Mouse (Mus musculus) layer of hippocampus, adult 8-10 months (tissue): Measurements from ENCODE around the gene Sf3a1. TPM values are rescaled to one million over a fixed set of nuclear protein-coding genes. Genes with fewer than 3 reads are reported as not detected.
"Not testable (repeated sequence)": the region's sequence is repeated elsewhere in the genome, so short reads cannot be mapped to it uniquely, and the experiment has no call there.

Source experiments
- DNase-seq, 2 experiments: peaks; one replicate each; pipeline ENCODE4 v3.0.0; 2022; ENCODE audit warnings: low spot score in 2 of 2
- total RNA-seq, 4 experiments: library from RNA; stranded (reverse); gene quantifications; 2 replicates each; pipeline ENCODE4 v1.2.4; 2022

Gene Sf3a1
- total RNA-seq, result 10 to 100 TPM; 57.6 to 66.7 (median 63.6) TPM

DNA sequence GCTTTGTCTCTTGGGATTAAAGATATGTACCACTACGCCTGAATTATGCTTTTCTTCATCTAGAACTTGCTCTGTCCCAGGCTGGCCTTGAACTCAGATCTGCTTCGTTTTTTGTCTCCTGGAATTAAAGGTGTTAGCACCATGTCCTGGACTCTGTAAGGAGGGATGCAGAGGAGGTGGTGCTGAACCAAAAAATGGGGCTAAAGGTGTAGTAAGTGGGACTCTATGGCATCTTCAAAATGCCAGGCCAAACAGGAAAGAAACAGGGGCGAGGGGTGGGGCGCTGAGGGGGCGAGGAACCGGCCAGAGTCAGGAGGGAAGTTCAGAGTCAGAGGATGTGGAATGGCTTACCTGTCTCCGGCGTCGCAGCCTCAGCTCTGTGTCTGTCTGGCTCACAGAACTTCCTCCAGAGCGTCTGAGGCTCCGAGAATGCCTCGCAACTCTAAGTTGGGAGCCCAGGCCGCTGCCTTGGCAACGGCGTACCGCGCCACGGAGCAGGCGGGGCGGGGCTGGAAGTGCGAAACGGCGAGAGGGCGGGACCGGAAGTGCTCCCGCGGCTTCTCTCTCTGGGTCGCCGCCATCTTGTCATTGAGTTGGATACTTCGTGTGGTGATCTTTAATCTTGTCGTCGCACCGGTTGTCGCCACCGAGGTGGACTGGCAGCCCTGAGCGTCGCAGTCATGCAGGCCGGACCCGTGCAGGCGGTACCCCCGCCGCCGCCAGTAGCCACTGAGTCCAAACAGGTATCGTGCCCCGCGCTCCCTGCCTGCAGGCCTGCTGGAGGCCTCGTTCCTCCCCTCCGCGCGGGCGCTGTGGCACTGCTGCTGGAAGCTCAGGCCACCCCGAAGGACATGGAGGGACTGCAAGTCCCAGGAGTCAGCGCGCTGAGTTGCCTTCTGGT lies at the start of gene Sf3a1, which contains the start of gene Ccdc157:
Gene Sf3a1 (plus strand): TSS at position 543 of the 901 bp plus-strand sequence.
Gene Ccdc157 (minus strand): TSS at position 486 of the 901 bp plus-strand sequence.
- DNase-seq, result peak; percentile 90 to 91

DNA sequence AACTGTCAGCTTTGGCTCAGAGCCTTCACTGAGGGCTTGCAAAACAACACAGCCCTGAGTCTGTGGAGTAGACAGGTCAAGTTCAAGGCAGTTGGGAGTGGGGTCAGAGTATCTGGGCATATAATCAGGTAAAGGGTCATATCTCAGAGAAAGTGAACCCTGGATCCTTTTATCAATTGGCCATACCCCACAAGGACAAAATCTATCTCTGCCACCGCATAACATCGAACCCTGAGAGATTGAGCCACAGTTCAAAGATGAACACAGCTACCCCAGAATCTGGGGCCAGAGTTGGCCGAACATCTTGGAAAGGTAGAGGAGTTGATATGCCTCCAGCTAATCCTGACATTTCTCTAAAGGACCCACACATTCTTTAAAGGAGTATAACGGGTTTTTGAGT lies 48.1 kb upstream of the Sf3a1 start:
- DNase-seq, result no peak

- peak in 1 of 2 experiments; percentile 3 for DNase-seq
These were observed 47.3 kb upstream of the Sf3a1 start for GRCm38 (mm10) chr11:4112861-4113260.

DNA sequence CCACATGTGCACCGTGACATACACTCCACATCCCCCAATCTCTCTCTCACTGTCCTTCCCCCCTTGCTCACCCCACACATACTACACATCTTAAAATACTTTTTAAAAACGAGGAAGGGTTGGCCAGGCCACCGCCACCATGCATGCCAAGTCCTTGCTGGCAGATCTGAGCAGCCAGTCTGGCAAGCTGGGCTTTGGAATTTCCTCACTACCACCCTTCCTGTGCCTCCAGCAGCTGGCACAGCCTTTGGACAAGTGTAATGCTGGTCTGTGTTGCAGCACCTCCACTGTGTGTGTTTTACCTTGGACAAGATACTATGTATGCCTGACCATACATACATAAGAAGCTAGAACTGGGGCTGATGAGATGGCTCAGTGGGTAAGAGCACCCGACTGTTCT lies 46.7 kb upstream of the Sf3a1 start:
- peak in 1 of 2 experiments; percentile 15 for DNase-seq

GRCm38 (mm10) chr11:4113970-4114369 lies 46.2 kb upstream of the Sf3a1 start:
- no peak for DNase-seq

GRCm38 (mm10) chr11:4114541-4114940 lies 45.6 kb upstream of the Sf3a1 start:
- not testable (repeated sequence) for DNase-seq

DNA sequence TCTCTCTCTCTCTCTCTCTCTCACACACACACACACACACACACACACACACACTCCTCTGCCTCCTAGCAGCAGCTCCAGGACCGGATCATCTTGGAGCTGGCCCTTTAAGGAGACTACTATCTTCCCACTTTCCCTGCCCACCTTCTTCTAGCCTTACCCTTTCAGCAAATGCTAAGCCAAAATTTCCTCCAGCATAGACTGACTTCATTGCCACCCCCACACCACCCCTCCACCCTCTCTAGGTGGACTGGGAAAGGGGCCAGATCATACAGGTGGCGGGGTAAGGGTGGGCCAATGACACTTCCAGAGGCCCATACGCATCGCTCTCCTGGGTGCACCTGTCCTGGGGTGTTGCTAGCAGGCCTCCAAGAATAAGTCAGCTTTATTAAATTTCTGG lies 44.7 kb upstream of the Sf3a1 start:
- DNase-seq, result no peak

DNA sequence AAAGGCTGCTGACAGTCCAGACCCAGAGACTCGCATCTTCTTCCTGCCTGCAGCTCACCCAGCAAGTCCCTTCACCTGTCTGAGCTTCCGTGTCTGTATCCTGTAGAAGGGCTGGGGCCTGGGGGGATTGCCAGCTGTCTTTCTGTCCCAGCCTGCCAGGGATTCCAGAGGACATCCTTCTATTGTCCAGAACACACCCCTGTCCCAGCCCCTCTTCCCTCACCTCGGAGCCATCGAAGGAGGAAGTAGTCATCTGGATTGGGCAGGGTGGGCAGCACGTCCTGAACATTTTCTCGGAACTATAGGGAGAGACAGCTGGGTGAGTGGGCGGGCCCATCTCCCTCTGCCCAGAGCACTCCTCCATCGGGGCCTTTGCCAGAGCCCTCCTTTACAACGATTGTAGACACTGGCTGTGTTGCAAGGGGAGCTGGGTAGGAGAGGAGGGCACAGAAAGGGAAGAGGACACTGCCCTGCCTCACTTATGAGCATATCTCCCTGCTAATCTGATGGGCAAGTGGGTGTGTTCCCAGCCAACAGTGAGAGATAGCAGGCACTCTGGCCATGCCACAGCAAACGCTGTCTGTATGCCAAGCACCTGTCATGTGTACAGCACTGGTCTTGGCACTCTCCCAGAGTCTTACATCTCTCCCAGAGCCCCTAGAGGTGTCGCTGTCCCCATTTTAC lies 43.5 kb upstream of the Sf3a1 start:
- DNase-seq, result peak in 1 of 2 experiments; percentile 69

- DNase-seq, result no peak
These were observed 42.6 kb upstream of the Sf3a1 start for GRCm38 (mm10) chr11:4117372-4118071.

- peak in 1 of 2 experiments; percentile 79 for DNase-seq
These were observed 41.8 kb upstream of the Sf3a1 start for GRCm38 (mm10) chr11:4118081-4118921.

- no peak for DNase-seq
These were observed 40.5 kb upstream of the Sf3a1 start for GRCm38 (mm10) chr11:4119635-4120034.

DNA sequence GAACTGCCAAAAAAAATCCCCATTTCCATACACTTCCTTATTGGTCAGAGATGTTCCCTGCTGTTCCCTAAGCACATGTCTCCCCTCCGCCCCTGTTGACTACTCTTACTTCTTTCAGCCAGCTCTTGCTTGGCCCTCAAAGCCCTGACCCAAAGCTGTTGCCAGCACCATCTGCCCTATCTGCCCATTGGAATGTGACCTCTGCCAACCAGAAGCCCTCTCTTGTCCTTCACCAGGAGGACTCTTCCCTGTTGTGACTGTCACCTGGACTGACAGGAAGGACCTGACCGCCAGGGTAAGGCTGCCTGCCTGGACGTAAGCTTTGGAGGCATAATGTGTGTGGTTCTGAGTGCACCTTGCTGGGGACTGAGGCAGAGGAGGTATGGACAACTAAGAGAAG lies 38.5 kb upstream of the Sf3a1 start:
- DNase-seq, result no peak

GRCm38 (mm10) chr11:4122226-4122625 lies 37.9 kb upstream of the Sf3a1 start:
- DNase-seq, result no peak

GRCm38 (mm10) chr11:4122742-4123579 lies 37.2 kb upstream of the Sf3a1 start, which contains the start of gene Sec14l2:
Sec14l2 (minus strand) TSS chr11:4123415.
- DNase-seq, result no peak

DNA sequence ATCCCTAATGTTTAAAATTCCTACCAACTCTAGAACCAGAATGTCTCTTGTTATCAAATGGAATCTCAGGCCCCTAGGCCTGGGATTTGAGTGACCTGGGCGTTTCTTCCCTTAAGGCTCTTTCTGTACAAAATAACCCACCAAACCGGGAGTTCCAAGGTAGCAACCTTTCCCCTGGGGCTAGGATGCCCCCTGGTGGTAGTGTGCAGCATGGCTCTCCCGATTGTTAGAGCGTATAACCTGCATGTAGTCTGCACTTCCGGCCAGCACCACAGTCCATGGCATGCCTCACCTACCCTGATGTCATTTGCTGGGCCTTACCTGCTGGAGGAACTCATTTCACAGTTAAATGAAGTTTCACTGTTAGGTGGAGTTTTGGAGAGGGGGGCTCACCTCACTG lies 36.2 kb upstream of the Sf3a1 start:
- no peak for DNase-seq

DNA sequence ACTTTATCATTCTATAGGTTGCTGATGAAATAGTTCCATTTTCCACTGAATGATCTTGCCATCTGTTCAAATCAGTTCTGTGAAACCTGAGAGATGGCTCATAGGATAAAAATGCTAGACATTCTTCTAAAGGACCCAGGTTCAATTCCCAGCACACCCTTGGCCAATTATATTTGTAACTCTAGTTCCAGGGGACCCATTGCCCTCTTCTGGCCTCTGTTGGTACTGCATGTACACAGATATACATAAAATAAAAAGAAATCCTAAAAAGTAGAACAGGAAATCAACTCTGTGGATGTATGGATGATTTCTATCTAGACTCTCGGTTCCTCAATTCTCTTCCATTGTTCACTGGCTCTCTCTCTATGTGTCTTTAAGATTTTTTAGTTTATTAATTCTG lies 33.1 kb upstream of the Sf3a1 start:
- DNase-seq, result no peak

DNA sequence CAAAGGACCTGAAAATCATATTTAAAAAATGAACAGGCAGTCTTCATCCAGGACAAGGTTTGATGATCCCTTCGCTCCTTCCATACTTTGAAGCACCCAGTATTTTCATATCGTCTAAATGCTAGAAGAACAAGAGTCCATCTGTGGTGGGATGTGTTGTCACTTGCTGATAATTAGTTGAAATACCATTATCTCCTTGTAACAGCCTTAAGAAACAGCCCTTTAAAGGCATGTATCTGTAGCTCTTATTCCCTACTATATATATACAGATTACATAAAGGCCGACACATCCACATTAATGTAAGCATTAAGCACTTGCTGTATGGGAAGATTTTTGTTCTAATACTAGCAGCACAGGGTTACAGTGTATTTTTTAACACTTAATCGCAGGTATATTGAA lies 31.7 kb upstream of the Sf3a1 start:
- DNase-seq, result not testable (repeated sequence)

GRCm38 (mm10) chr11:4133450-4133849 lies 26.7 kb upstream of the Sf3a1 start:
- DNase-seq, result no peak

- DNase-seq, result no peak
These were observed 25.8 kb upstream of the Sf3a1 start for GRCm38 (mm10) chr11:4134400-4134799.
